Mouse (Mus musculus): ENCODE results near the gene Rec114. TPM values are rescaled to one million over a fixed set of nuclear protein-coding genes. Genes with fewer than 3 reads are reported as not detected.

The Rec114 gene
- polyA plus RNA-seq, 1 experiment from 2014 or later: 1.6 TPM

GRCm38 (mm10) chr9:58701751-58702150 is 42.0 kb downstream of the Rec114 start:
- H3K9me3 ChIP-seq (ENCODE audit: control insufficient read depth, low read length): no peaks in the 10 kb centered on the region
- ATAC-seq: no peak
- H3K4me2 ChIP-seq (ENCODE audit: low read length): no peak overlapping the region
- no peak overlapping the region for H3K9ac ChIP-seq (replicated peaks; ENCODE audit: low read depth, low read length)
- no peaks in the 10 kb centered on the region for H3K36me3 ChIP-seq (ENCODE audit: control insufficient read depth, insufficient read depth)
- H3K27me3 ChIP-seq (replicated peaks; ENCODE audit: control insufficient read depth, insufficient read depth, low read length): no peaks in the 10 kb centered on the region
- no peak overlapping the region for H3K4me3 ChIP-seq (replicated peaks; ENCODE audit: low read length)
- H3K27ac ChIP-seq (ENCODE audit: low read length): no peak overlapping the region
- no peaks in the 10 kb centered on the region for H3K4me1 ChIP-seq (replicated peaks; ENCODE audit: control insufficient read depth, insufficient read depth, low read length)
- WGBS: 92% methylated on average over 2 of the region's 2 CpGs

DNA sequence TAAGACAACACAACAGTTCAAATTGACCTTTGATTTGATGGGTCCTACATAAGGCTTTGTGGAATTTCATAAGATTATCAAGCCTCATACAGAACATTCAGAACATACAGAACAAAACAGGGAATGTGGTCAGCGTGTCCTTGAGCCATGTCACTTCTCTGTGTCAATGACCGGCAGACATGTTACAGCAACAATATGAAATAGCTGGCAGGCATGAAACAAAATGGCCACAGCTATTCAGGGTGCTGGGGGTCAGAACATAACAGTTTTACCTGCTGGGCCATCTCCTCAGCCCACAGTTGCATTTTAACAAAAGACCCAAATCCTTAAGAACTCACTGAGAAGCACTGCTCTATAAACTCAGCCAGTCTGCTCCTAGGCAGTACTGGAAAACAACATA is 45.3 kb downstream of the Rec114 start:
- 91% methylated on average over 2 of the region's 2 CpGs for WGBS
- H3K9me3 ChIP-seq (ENCODE audit: control insufficient read depth, low read length): peaks cover 3% of the 10 kb centered on the region; the same call in 1 of the 2 replicates
- no peak overlapping the region for H3K9ac ChIP-seq (replicated peaks; ENCODE audit: low read depth, low read length)
- H3K36me3 ChIP-seq (ENCODE audit: control insufficient read depth, insufficient read depth): no peaks in the 10 kb centered on the region
- no peaks in the 10 kb centered on the region for H3K4me1 ChIP-seq (replicated peaks; ENCODE audit: control insufficient read depth, insufficient read depth, low read length)
- no peaks in the 10 kb centered on the region for H3K27me3 ChIP-seq (replicated peaks; ENCODE audit: control insufficient read depth, insufficient read depth, low read length)
- no peak for ATAC-seq
- no peak overlapping the region for H3K27ac ChIP-seq (ENCODE audit: low read length)
- H3K4me2 ChIP-seq (ENCODE audit: low read length): no peak overlapping the region
- H3K4me3 ChIP-seq (replicated peaks; ENCODE audit: low read length): no peak overlapping the region

- Histone ChIP-seq H3K9me3 (ENCODE audit: control insufficient read depth, low read length) (peaks cover 3% of the 10 kb centered on the region; the same call in 1 of the 2 replicates), H3K4me3 (replicated peaks; ENCODE audit: low read length) (no peak overlapping the region), H3K4me1 (replicated peaks; ENCODE audit: control insufficient read depth, insufficient read depth, low read length) (no peaks in the 10 kb centered on the region; the same call in 1 of the 2 replicates), H3K36me3 (ENCODE audit: control insufficient read depth, insufficient read depth) (no peaks in the 10 kb centered on the region), H3K9ac (replicated peaks; ENCODE audit: low read depth, low read length) (no peak overlapping the region), H3K4me2 (ENCODE audit: low read length) (no peak overlapping the region), H3K27ac (ENCODE audit: low read length) (no peak overlapping the region), H3K27me3 (replicated peaks; ENCODE audit: control insufficient read depth, insufficient read depth, low read length) (no peaks in the 10 kb centered on the region)
- ATAC-seq: no peak
- WGBS: 89% methylated on average over 7 of the region's 7 CpGs
Measured at GRCm38 (mm10) chr9:58691471-58691870, 52.3 kb downstream of the Rec114 start.

DNA sequence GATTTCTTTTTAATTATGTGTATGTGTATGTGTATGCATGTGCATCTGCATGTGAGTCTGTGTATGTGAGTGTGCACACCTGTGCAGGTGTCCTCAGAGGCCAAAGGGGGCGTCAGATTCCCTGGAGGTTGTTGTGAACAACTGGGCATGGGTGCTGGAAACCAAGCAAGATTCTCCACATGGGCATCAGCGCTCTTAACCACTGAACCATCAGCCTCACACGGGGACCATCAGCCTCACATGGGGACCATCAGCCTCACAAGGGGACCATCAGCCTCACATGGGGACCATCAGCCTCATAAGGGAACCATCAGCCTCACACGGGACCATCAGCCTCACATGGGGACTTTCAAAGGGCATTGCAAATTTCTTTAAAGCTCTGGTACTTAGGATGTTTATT is 53.1 kb downstream of the Rec114 start:
- H3K4me3 ChIP-seq (replicated peaks; ENCODE audit: low read length): no peak overlapping the region
- ATAC-seq: no peak
- peaks cover 3% of the 10 kb centered on the region; the same call in 1 of the 2 replicates for H3K9me3 ChIP-seq (ENCODE audit: control insufficient read depth, low read length)
- no peaks in the 10 kb centered on the region for H3K27me3 ChIP-seq (replicated peaks; ENCODE audit: control insufficient read depth, insufficient read depth, low read length)
- no peak overlapping the region for H3K9ac ChIP-seq (replicated peaks; ENCODE audit: low read depth, low read length)
- no peak overlapping the region for H3K4me2 ChIP-seq (ENCODE audit: low read length)
- H3K27ac ChIP-seq (ENCODE audit: low read length): no peak overlapping the region
- 83% methylated on average over 4 of the region's 4 CpGs for WGBS
- H3K36me3 ChIP-seq (ENCODE audit: control insufficient read depth, insufficient read depth): no peaks in the 10 kb centered on the region
- H3K4me1 ChIP-seq (replicated peaks; ENCODE audit: control insufficient read depth, insufficient read depth, low read length): no peaks in the 10 kb centered on the region; the same call in 1 of the 2 replicates

DNA sequence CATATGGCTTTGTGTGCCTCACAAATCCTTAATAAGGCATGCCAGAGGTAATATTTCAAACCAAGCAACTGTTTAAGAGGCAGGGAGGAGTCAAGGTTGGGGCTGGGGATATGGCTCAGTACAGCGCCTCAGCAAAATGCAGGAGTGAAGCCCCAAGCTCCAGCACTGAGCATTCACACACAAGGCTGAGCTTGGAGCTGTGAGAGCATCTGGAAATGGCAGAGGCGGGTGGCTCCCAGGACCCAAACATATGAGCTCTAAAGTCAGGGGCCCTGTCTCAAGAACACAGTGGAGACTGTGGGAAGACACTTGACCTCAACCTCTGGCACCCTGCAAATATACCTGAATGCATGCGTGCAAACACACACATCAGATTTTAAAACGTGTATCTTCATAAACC is 55.7 kb downstream of the Rec114 start:
- Histone ChIP-seq H3K9me3 (ENCODE audit: control insufficient read depth, low read length) (no peaks in the 10 kb centered on the region), H3K9ac (replicated peaks; ENCODE audit: low read depth, low read length) (no peak overlapping the region), H3K27ac (ENCODE audit: low read length) (no peak overlapping the region), H3K4me1 (replicated peaks; ENCODE audit: control insufficient read depth, insufficient read depth, low read length) (no peaks in the 10 kb centered on the region; the same call in none of the 2 replicates), H3K36me3 (ENCODE audit: control insufficient read depth, insufficient read depth) (no peaks in the 10 kb centered on the region), H3K4me3 (replicated peaks; ENCODE audit: low read length) (no peak overlapping the region), H3K27me3 (replicated peaks; ENCODE audit: control insufficient read depth, insufficient read depth, low read length) (no peaks in the 10 kb centered on the region), H3K4me2 (ENCODE audit: low read length) (no peak overlapping the region)
- 92% methylated on average over 4 of the region's 4 CpGs for WGBS
- ATAC-seq: no peak

DNA sequence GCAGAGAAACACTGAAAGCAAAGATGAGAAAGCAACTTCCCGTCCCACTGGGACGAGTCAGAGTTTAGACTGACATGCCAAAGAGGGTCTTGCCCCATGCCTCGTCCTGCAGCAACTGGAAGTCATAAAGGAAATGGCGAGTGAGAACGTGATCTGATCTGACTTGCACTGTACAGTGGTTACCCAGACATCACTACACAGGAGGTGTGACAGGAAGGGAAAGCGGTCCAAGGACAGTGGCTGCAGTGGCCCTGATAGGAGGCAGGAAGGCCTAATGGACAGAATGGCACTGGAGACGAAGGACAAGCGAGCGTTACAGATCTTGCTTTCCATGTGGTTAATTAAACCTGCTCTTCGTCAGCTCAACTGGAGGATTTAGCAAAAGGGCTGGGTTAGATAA is 58.5 kb downstream of the Rec114 start:
- 90% methylated on average over 10 of the region's 10 CpGs for WGBS

GRCm38 (mm10) chr9:58683372-58683771 is 60.4 kb downstream of the Rec114 start:
- Histone ChIP-seq H3K27me3 (replicated peaks; ENCODE audit: control insufficient read depth, insufficient read depth, low read length) (no peaks in the 10 kb centered on the region), H3K27ac (ENCODE audit: low read length) (no peak overlapping the region), H3K4me2 (ENCODE audit: low read length) (no peak overlapping the region), H3K4me3 (replicated peaks; ENCODE audit: low read length) (no peak overlapping the region), H3K9ac (replicated peaks; ENCODE audit: low read depth, low read length) (no peak overlapping the region), H3K36me3 (ENCODE audit: control insufficient read depth, insufficient read depth) (no peaks in the 10 kb centered on the region), H3K4me1 (replicated peaks; ENCODE audit: control insufficient read depth, insufficient read depth, low read length) (peaks cover 5% of the 10 kb centered on the region), H3K9me3 (ENCODE audit: control insufficient read depth, low read length) (no peaks in the 10 kb centered on the region)
- 27% methylated on average over 6 of the region's 6 CpGs for WGBS
- no peak for ATAC-seq

More for the DNA sequence above, 58.5 kb downstream of the Rec114 start:
- no peak overlapping the region for H3K4me2 ChIP-seq (ENCODE audit: low read length)
- no peak overlapping the region for H3K27ac ChIP-seq (ENCODE audit: low read length)
- peaks cover 5% of the 10 kb centered on the region for H3K4me1 ChIP-seq (replicated peaks; ENCODE audit: control insufficient read depth, insufficient read depth, low read length)
- ATAC-seq: no peak
- no peaks in the 10 kb centered on the region for H3K27me3 ChIP-seq (replicated peaks; ENCODE audit: control insufficient read depth, insufficient read depth, low read length)
- H3K36me3 ChIP-seq (ENCODE audit: control insufficient read depth, insufficient read depth): no peaks in the 10 kb centered on the region
- H3K9ac ChIP-seq (replicated peaks; ENCODE audit: low read depth, low read length): no peak overlapping the region
- no peaks in the 10 kb centered on the region for H3K9me3 ChIP-seq (ENCODE audit: control insufficient read depth, low read length)
- H3K4me3 ChIP-seq (replicated peaks; ENCODE audit: low read length): no peak overlapping the region

GRCm38 (mm10) chr9:58682106-58682505 is 61.7 kb downstream of the Rec114 start:
- ATAC-seq: peak; percentile 55; the same call in 1 of the 2 replicates
- H3K27me3 ChIP-seq (replicated peaks; ENCODE audit: control insufficient read depth, insufficient read depth, low read length): no peaks in the 10 kb centered on the region

DNA sequence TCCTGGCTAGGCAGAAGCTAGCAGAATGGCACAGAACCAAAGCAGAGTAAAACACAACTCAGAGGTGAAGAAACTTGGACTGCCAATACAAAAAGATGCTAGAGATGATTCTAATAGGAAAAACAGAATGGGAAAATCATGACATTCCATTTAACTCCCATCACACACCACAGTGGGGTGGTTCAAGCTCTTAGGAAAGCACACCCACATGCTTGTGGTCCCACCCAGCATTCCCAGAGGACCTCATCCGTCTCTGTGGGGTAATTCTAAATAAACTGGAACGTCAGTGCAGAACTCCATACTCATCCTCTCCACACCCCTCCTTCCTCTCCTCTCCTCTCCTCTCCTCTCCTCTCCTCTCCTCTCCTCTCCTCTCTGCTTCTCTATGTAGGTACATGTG is 62.4 kb downstream of the Rec114 start:
- Histone ChIP-seq H3K4me2 (ENCODE audit: low read length) (no peak overlapping the region), H3K4me1 (replicated peaks; ENCODE audit: control insufficient read depth, insufficient read depth, low read length) (peaks cover 5% of the 10 kb centered on the region), H3K4me3 (replicated peaks; ENCODE audit: low read length) (no peak overlapping the region), H3K27ac (ENCODE audit: low read length) (no peak overlapping the region), H3K36me3 (ENCODE audit: control insufficient read depth, insufficient read depth) (no peaks in the 10 kb centered on the region), H3K27me3 (replicated peaks; ENCODE audit: control insufficient read depth, insufficient read depth, low read length) (no peaks in the 10 kb centered on the region), H3K9me3 (ENCODE audit: control insufficient read depth, low read length) (no peaks in the 10 kb centered on the region), H3K9ac (replicated peaks; ENCODE audit: low read depth, low read length) (no peak overlapping the region)
- WGBS: 82% methylated on average over 2 of the region's 2 CpGs
- no peak for ATAC-seq

More at GRCm38 (mm10) chr9:58682106-58682505, 61.7 kb downstream of the Rec114 start:
- Histone ChIP-seq H3K4me2 (ENCODE audit: low read length) (no peak overlapping the region), H3K9me3 (ENCODE audit: control insufficient read depth, low read length) (no peaks in the 10 kb centered on the region), H3K9ac (replicated peaks; ENCODE audit: low read depth, low read length) (no peak overlapping the region), H3K36me3 (ENCODE audit: control insufficient read depth, insufficient read depth) (no peaks in the 10 kb centered on the region), H3K4me3 (replicated peaks; ENCODE audit: low read length) (no peak overlapping the region), H3K4me1 (replicated peaks; ENCODE audit: control insufficient read depth, insufficient read depth, low read length) (peaks cover 5% of the 10 kb centered on the region), H3K27ac (ENCODE audit: low read length) (no peak overlapping the region)
- WGBS: 49% methylated on average over 6 of the region's 6 CpGs

DNA sequence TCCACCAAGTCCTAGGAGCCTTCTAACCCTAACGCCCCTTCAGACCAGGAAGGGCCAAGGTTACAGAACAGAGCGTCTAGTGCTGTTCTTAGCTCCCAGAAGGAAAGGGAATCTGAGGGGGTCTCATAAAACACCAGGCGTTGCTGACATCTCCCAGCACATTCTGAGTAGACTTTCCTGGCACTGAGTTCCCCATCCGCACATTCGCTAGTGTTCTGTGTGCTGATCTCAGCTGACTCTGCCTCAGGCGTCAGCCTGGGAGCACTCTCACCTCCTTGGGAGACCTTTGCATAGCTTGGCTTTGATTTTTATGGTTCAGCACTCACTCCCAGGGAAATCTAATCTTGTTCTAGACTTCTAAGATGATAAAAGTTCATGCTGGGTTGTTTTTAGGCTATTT is 68.4 kb downstream of the Rec114 start:
- no peak for ATAC-seq
- 69% methylated on average over 6 of the region's 6 CpGs for WGBS

More for the DNA sequence above, 68.4 kb downstream of the Rec114 start:
- no peak overlapping the region for H3K4me2 ChIP-seq (ENCODE audit: low read length)
- H3K9me3 ChIP-seq (ENCODE audit: control insufficient read depth, low read length): no peaks in the 10 kb centered on the region
- no peaks in the 10 kb centered on the region for H3K36me3 ChIP-seq (ENCODE audit: control insufficient read depth, insufficient read depth)
- no peaks in the 10 kb centered on the region for H3K27me3 ChIP-seq (replicated peaks; ENCODE audit: control insufficient read depth, insufficient read depth, low read length)
- H3K9ac ChIP-seq (replicated peaks; ENCODE audit: low read depth, low read length): no peak overlapping the region
- H3K4me3 ChIP-seq (replicated peaks; ENCODE audit: low read length): no peak overlapping the region
- H3K27ac ChIP-seq (ENCODE audit: low read length): no peak overlapping the region
- H3K4me1 ChIP-seq (replicated peaks; ENCODE audit: control insufficient read depth, insufficient read depth, low read length): no peaks in the 10 kb centered on the region
